Mouse (Mus musculus) stomach, postnatal 0 days (tissue): Measurements from ENCODE around the gene Mfsd14b.

Experiments
- CTCF ChIP-seq: IDR thresholded peaks from 2 replicates; pipeline ENCODE4 v1.5.1; 2016; ENCODE audit warnings: antibody characterized with exemption, low read depth, mild to moderate bottlenecking, moderate library complexity
- EP300 ChIP-seq: optimal IDR thresholded peaks from 2 replicates; pipeline ENCODE3; 2016; ENCODE audit warnings: antibody characterized with exemption

DNA sequence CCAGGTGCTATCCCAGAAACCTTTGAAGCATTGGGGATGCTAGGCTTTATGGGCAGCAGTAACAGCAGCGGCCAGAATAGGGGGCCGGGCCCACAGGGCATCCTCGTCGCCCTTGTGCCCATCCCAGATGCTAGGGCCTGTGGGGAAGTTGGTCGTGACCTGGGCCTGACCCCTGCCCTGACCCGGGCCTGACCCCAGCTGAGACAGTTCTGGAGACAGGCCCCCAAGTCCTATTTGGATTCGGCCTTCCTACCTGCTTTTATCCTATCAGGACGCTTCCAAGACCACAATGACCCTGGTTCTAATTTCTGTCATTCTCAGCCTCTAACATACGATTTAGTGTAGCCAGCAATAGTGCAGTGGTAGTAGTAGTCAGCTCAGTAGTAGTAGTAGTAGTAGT, 60.1 kb downstream of the Mfsd14b start, which contains the start of gene Prss47:
- TF ChIP-seq CTCF (no peak), EP300 (no peak)
